Mouse (Mus musculus) cortical plate, adult 2 months (tissue): ENCODE results near the gene Cluap1.

ENCODE experiments used
- CTCF ChIP-seq: fragments of 200-500 bp; IDR thresholded peaks from 2 replicates; pipeline ENCODE4 v1.5.1; 2011; ENCODE audit warnings: mild to moderate bottlenecking, control low read depth, low read length; ENCODE audit not compliant: insufficient read depth; ENCODE audit errors: extremely low read depth
- POLR2A ChIP-seq: fragments of 200-500 bp; IDR thresholded peaks from 2 replicates; pipeline ENCODE4 v1.6.1; 2011; ENCODE audit warnings: mild to moderate bottlenecking, low read length, control low read depth; ENCODE audit not compliant: insufficient read depth; ENCODE audit errors: extremely low read depth

DNA sequence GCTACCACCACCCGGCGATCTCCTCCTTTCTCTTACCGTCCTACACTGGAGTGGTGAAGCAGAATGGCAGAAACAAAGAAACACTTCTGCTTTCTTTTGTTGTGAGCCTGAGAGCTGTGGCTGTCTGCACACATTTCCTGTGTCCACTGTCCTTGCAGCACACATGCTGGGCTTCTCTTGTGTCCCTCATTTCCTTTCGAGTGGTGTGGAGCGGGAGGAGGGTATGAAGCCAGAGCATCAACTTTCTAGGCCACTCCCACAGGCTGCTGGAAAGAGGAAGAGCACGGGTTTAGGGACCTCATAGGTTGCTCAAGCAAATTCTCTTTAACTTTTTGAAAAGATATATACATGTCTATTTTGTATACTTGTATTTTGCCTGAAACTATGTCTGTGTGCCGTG, 20.6 kb downstream of the Cluap1 start:
- TF ChIP-seq CTCF (no peak), POLR2A (no peak)
